Comparison of ENCODE assay signal across 19 mouse cellular contexts in the genomic region with DNA sequence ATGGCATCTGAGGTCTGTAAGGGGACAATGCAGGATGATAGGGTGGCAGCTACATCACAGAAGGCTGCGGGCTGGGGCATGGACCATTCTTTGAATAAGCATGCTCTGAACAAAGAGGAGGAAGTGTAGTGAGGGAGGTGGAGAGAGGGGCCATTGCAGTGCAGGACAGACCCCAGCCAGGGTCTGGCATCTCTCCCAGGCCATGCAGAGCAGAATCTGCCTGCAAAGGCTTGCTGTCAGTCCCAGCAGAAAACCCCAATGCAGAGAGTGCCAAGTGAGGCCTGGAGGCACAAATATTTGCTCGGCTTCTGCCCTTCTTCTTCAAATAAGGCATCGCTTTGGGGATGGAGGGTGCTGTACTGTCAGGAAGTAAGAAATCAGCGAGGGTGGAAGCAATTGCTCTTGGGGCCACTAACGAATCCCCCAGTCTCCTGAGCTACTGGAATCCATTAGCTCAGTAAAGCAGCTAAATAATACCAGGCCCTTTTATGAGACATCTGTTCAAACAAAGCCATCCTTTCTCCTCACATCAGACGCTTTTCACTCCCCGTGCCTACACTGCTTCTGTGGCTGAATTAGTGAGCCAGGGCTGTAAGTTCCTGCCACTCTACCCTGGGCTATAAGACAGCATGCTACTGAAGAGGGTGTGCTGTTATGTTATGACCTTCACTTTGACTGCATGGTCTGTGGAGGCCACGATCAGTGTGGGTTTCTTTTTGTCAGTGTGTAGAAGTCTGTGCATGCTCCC. TPM values are rescaled to one million over a fixed set of nuclear protein-coding genes. Genes with fewer than 3 reads are reported as not detected.
DNase-seq lines count a peak whose midpoint lies in the region; ATAC-seq lines count a peak whose summit lies in the region.
"Had no signal": no experiment of that assay in that cellular context is flagged by ENCODE, and none has a peak within 500 bp of the region (broad histone marks: within the 10 kb centered on the region; RNA-seq: fewer than 3 reads in every experiment).

No protein-coding gene starts in this region.

- H3K36me3 ChIP-seq in neural tube, embryonic 11.5 days (ENCODE audit: control insufficient read depth, insufficient read depth, low read length), result no peaks in the 10 kb centered on the region
- H3K36me3 ChIP-seq in hindbrain, embryonic 12.5 days, result no peaks in the 10 kb centered on the region
- H3K36me3 ChIP-seq in midbrain, embryonic 13.5 days, result no peaks in the 10 kb centered on the region
- H3K36me3 ChIP-seq in kidney, embryonic 15.5 days, result no peaks in the 10 kb centered on the region
- no peaks in the 10 kb centered on the region for H3K36me3 ChIP-seq in intestine, embryonic 16.5 days (ENCODE audit: control insufficient read depth, insufficient read depth, low read length)
- H3K36me3 ChIP-seq: heart, embryonic 13.5 days; limb, embryonic 13.5 days; liver, embryonic 15.5 days had no signal

- 0 out of 2 replicates have a peak, but pooled peaks cover 7% of the 10 kb centered on the region for H3K4me1 ChIP-seq in neural tube, embryonic 11.5 days (ENCODE audit: control insufficient read depth, insufficient read depth, low read length)
- peaks cover 22% of the 10 kb centered on the region for H3K4me1 ChIP-seq in hindbrain, embryonic 12.5 days
- peaks cover 31% of the 10 kb centered on the region for H3K4me1 ChIP-seq in midbrain, embryonic 13.5 days (replicated peaks)
- H3K4me1 ChIP-seq in kidney, embryonic 15.5 days, result no peaks in the 10 kb centered on the region
- H3K4me1 ChIP-seq in intestine, embryonic 16.5 days (ENCODE audit: control insufficient read depth, insufficient read depth, low read length), result no peaks in the 10 kb centered on the region

- no peaks in the 10 kb centered on the region for H3K9me3 ChIP-seq in neural tube, embryonic 11.5 days (ENCODE audit: control insufficient read depth, low read length)
- H3K9me3 ChIP-seq in hindbrain, embryonic 12.5 days (replicated peaks), result no peaks in the 10 kb centered on the region
- no peaks in the 10 kb centered on the region for H3K9me3 ChIP-seq in midbrain, embryonic 13.5 days
- H3K9me3 ChIP-seq in kidney, embryonic 15.5 days (replicated peaks), result no peaks in the 10 kb centered on the region
- H3K9me3 ChIP-seq in intestine, embryonic 16.5 days (ENCODE audit: control insufficient read depth, low read length), result no peaks in the 10 kb centered on the region
- H3K9me3 ChIP-seq: heart, embryonic 13.5 days; limb, embryonic 13.5 days; liver, embryonic 15.5 days had no signal

- no peak for DNase-seq in neural tube, embryonic 11.5 days (ENCODE audit: low spot score)
- no peak for DNase-seq in neural tube, embryonic 10.5 days (ENCODE audit: extremely low spot score, low spot score)
- no peak for DNase-seq in urinary bladder, postnatal 4 days (ENCODE audit: low spot score in 2 of 2)
- DNase-seq in gastrocnemius, postnatal 10 days, result no peak
- DNase-seq: B cell, adult 2 months; cerebellum, adult 11-12 months; kidney, adult 8-10 months; lung, postnatal 10 days; right cerebral cortex, postnatal 25 days had no signal

- 30% methylated on average over 8 of the region's 8 CpGs for WGBS in neural tube, embryonic 11.5 days
- WGBS in hindbrain, embryonic 12.5 days, result 34% methylated on average over 8 of the region's 8 CpGs
- 29% methylated on average over 8 of the region's 8 CpGs for WGBS in midbrain, embryonic 13.5 days
- WGBS in kidney, embryonic 15.5 days, result 35% methylated on average over 8 of the region's 8 CpGs
- 35% methylated on average over 8 of the region's 8 CpGs for WGBS in intestine, embryonic 16.5 days

- H3K27me3 ChIP-seq in neural tube, embryonic 11.5 days (ENCODE audit: control insufficient read depth, insufficient read depth, low read length), result 0 out of 2 replicates have a peak, but pooled peaks cover 3% of the 10 kb centered on the region
- H3K27me3 ChIP-seq in hindbrain, embryonic 12.5 days, result peaks cover 19% of the 10 kb centered on the region
- no peaks in the 10 kb centered on the region; the same call in 1 of the 2 replicates for H3K27me3 ChIP-seq in midbrain, embryonic 13.5 days
- H3K27me3 ChIP-seq in kidney, embryonic 15.5 days, result peaks cover 32% of the 10 kb centered on the region
- H3K27me3 ChIP-seq in intestine, embryonic 16.5 days (replicated peaks; ENCODE audit: control insufficient read depth, insufficient read depth, low read length), result no peaks in the 10 kb centered on the region

- no peak overlapping the region for H3K27ac ChIP-seq in neural tube, embryonic 11.5 days (ENCODE audit: low read depth, low read length)
- peak overlapping the region; percentile 50 for H3K27ac ChIP-seq in hindbrain, embryonic 12.5 days
- peak overlapping the region; percentile 75 for H3K27ac ChIP-seq in midbrain, embryonic 13.5 days
- H3K27ac ChIP-seq in kidney, embryonic 15.5 days, result no peak overlapping the region
- no peak overlapping the region for H3K27ac ChIP-seq in intestine, embryonic 16.5 days (ENCODE audit: low read length)
- H3K27ac ChIP-seq: heart, embryonic 13.5 days; limb, embryonic 13.5 days; liver, embryonic 15.5 days had no signal

- no peak for ATAC-seq in neural tube, embryonic 11.5 days (ENCODE audit: insufficient read depth, low FRiP score, low TSS enrichment)
- ATAC-seq in hindbrain, embryonic 12.5 days (ENCODE audit: low FRiP score), result peak; percentile 32; the same call in 1 of the 2 replicates
- peak; percentile 55 for ATAC-seq in midbrain, embryonic 13.5 days
- ATAC-seq in kidney, embryonic 15.5 days (replicated peaks; ENCODE audit: low FRiP score), result no peak
- no peak for ATAC-seq in intestine, embryonic 16.5 days

- peak overlapping the region; percentile 4; the same call in 1 of the 2 replicates for H3K9ac ChIP-seq in neural tube, embryonic 11.5 days (ENCODE audit: low read length)
- H3K9ac ChIP-seq in hindbrain, embryonic 12.5 days, result no peak overlapping the region
- H3K9ac ChIP-seq in midbrain, embryonic 13.5 days (replicated peaks), result 0 out of 2 replicates have a peak overlapping the region, but pooled peaks have one; percentile 16
- no peak overlapping the region for H3K9ac ChIP-seq in kidney, embryonic 15.5 days
- no peak overlapping the region for H3K9ac ChIP-seq in intestine, embryonic 16.5 days (ENCODE audit: low read depth, low read length)
- H3K9ac ChIP-seq: heart, embryonic 13.5 days; limb, embryonic 13.5 days; liver, embryonic 15.5 days had no signal

- H3K4me3 ChIP-seq in neural tube, embryonic 11.5 days (ENCODE audit: low read depth, low read length), result no peak overlapping the region
- H3K4me3 ChIP-seq in hindbrain, embryonic 12.5 days, result no peak overlapping the region
- H3K4me3 ChIP-seq in midbrain, embryonic 13.5 days (replicated peaks), result no peak overlapping the region
- H3K4me3 ChIP-seq in kidney, embryonic 15.5 days (replicated peaks), result no peak overlapping the region
- no peak overlapping the region for H3K4me3 ChIP-seq in intestine, embryonic 16.5 days (ENCODE audit: low read length)
- H3K4me3 ChIP-seq: heart, embryonic 13.5 days; limb, embryonic 13.5 days; liver, embryonic 15.5 days had no signal

- no peak overlapping the region for H3K4me2 ChIP-seq in neural tube, embryonic 11.5 days (ENCODE audit: low read depth)
- no peak overlapping the region for H3K4me2 ChIP-seq in hindbrain, embryonic 12.5 days (replicated peaks)
- no peak overlapping the region for H3K4me2 ChIP-seq in midbrain, embryonic 13.5 days (replicated peaks)
- no peak overlapping the region for H3K4me2 ChIP-seq in kidney, embryonic 15.5 days
- no peak overlapping the region for H3K4me2 ChIP-seq in intestine, embryonic 16.5 days (ENCODE audit: low read depth, low read length)
- H3K4me2 ChIP-seq: heart, embryonic 13.5 days; limb, embryonic 13.5 days; liver, embryonic 15.5 days had no signal

RNA-seq across cellular contexts. Expression of a gene that starts 21.9 kb away (rescaled TPM):
- polyA plus RNA-seq in neural tube, embryonic 11.5 days (2014; fragmentation: Nextera tagmentation; extraction: Ambion mirVana), result 1.6 and 2.4 TPM in 2 replicates
- 3.5 and 4.3 TPM in 2 replicates for polyA plus RNA-seq in hindbrain, embryonic 12.5 days (2016; fragmentation: Nextera tagmentation; extraction: Ambion mirVana)
- 6.5 and 8.3 TPM in 2 replicates for polyA plus RNA-seq in midbrain, embryonic 13.5 days (2015; fragmentation: Nextera tagmentation; extraction: Ambion mirVana)
- polyA plus RNA-seq in kidney, embryonic 15.5 days (2015; fragmentation: Nextera tagmentation; extraction: Ambion mirVana), result 0.12 and 0.14 TPM in 2 replicates
- not detected in 2 replicates for polyA plus RNA-seq in intestine, embryonic 16.5 days (2015; fragmentation: Nextera tagmentation; extraction: Ambion mirVana)
- total RNA-seq in gastrocnemius, postnatal 10 days (2021), result under 1 TPM in 1 of 2 experiments, not detected in 1; 0.11 TPM
- total RNA-seq: granulocyte monocyte progenitor cell, adult 5-6 weeks; hematopoietic stem cell, adult 5-6 weeks; monocyte, adult 5-6 weeks had no signal
- polyA plus RNA-seq: heart, embryonic 13.5 days; limb, embryonic 13.5 days; liver, embryonic 15.5 days had no signal

RNA-seq across cellular contexts. Expression of a gene that starts 36.0 kb away (rescaled TPM):
- polyA plus RNA-seq in neural tube, embryonic 11.5 days (2014; fragmentation: Nextera tagmentation; extraction: Ambion mirVana), result 15.1 and 16.6 TPM in 2 replicates
- polyA plus RNA-seq in hindbrain, embryonic 12.5 days (2016; fragmentation: Nextera tagmentation; extraction: Ambion mirVana), result 21.1 and 23.7 TPM in 2 replicates
- 10.9 and 14.6 TPM in 2 replicates for polyA plus RNA-seq in midbrain, embryonic 13.5 days (2015; fragmentation: Nextera tagmentation; extraction: Ambion mirVana)
- polyA plus RNA-seq in kidney, embryonic 15.5 days (2015; fragmentation: Nextera tagmentation; extraction: Ambion mirVana), result 10.9 and 12.3 TPM in 2 replicates
- 1.0 and 3.8 TPM in 2 replicates for polyA plus RNA-seq in intestine, embryonic 16.5 days (2015; fragmentation: Nextera tagmentation; extraction: Ambion mirVana)
- 1 to 10 TPM; 4.1 to 6.2 TPM for total RNA-seq in gastrocnemius, postnatal 10 days (2021)

Comparison
In these comparisons a context has a peak if more than half of its experiments do, and no peak if none do; other contexts are left out.
1. ATAC-seq: peak in hindbrain, embryonic 12.5 days (single experiment) and midbrain, embryonic 13.5 days (single experiment); none in neural tube, embryonic 11.5 days (single experiment), kidney, embryonic 15.5 days (single experiment) and intestine, embryonic 16.5 days (single experiment).
2. H3K27ac ChIP-seq: peak in hindbrain, embryonic 12.5 days (single experiment) and midbrain, embryonic 13.5 days (single experiment); none in neural tube, embryonic 11.5 days (single experiment), kidney, embryonic 15.5 days (single experiment) and intestine, embryonic 16.5 days (single experiment).
3. H3K9ac ChIP-seq: peak in neural tube, embryonic 11.5 days (single experiment) and midbrain, embryonic 13.5 days (single experiment); none in hindbrain, embryonic 12.5 days (single experiment), kidney, embryonic 15.5 days (single experiment) and intestine, embryonic 16.5 days (single experiment).